Mouse (Mus musculus) ES-E14 (cell line): Measurements from ENCODE around the gene Asic2.

Experiments
- CHD2 ChIP-seq: IDR thresholded peaks from 2 replicates; pipeline ENCODE4 v1.6.1; 2014; ENCODE audit warnings: mild to moderate bottlenecking, low read depth, low read length, inconsistent platforms
- HCFC1 ChIP-seq: IDR thresholded peaks from 2 replicates; pipeline ENCODE4 v1.6.1; 2012; ENCODE audit warnings: low read length, inconsistent platforms, borderline replicate concordance; ENCODE audit not compliant: insufficient read depth
- MAFK ChIP-seq: IDR thresholded peaks from 2 replicates; pipeline ENCODE4 v1.6.1; 2014; ENCODE audit warnings: mild to moderate bottlenecking, low read depth, low read length, inconsistent platforms; ENCODE audit not compliant: insufficient read depth
- ZC3H11A ChIP-seq: IDR thresholded peaks from 2 replicates; pipeline ENCODE4 v1.6.1; 2012; ENCODE audit warnings: low read depth, mild to moderate bottlenecking, inconsistent platforms, low read length, borderline replicate concordance

DNA sequence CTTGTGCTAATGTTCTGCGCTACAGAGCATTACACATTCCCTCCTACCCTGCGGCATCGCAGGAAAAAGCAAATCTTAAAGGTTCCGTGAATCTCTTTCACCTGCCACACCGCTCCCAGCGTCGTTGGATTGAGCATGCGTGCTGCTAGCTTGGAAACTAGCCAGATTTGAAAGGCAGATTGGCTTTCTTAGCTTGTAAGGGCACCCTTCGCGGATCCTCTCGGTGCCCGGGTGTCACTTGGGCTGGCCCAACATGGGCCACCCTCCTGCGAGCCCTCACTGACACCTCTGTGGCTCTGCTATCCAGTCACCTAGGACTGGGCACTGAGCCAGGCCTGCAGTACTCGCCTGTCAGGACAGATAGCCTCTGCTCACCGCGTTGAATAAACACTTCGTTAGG is 380.3 kb downstream of the Asic2 start:
- no peak for TF ChIP-seq HCFC1
- TF ChIP-seq MAFK = no peak
- no peak for TF ChIP-seq ZC3H11A
- TF ChIP-seq CHD2 = no peak
